Mouse (Mus musculus) olfactory bulb, adult 2 months (tissue): ENCODE measurements around the gene Dspp.

Experiments used
- CTCF ChIP-seq: fragments of 200-500 bp; IDR thresholded peaks from 2 replicates; pipeline ENCODE4 v1.5.1; 2012; ENCODE audit warnings: low read depth, mild to moderate bottlenecking, low read length, moderate library complexity; ENCODE audit not compliant: insufficient read depth
- POLR2A ChIP-seq: fragments of 200-500 bp; IDR thresholded peaks from 2 replicates; pipeline ENCODE4 v1.6.1; 2012; ENCODE audit warnings: mild to moderate bottlenecking, low read depth, low read length, moderate library complexity; ENCODE audit not compliant: insufficient read depth

DNA sequence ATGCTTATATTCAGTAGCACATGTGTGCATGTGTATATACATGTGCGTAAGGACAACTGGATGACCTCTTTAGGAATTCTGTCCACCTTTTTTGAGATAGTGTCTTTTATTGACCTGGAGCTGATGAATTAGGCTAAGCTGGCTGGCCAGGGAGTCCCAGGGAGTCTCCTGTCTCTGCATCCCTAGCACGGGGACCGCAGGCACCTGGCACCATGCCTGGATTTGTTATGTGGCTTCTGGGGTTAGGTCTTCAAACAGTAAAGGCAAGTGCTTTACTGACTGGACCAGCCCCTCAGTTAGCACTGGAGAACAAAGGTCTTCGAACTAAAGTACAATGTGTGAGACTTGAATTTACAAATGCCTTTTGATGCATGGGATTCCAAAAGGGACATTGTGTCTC lies 26.5 kb upstream of the Dspp start:
- TF ChIP-seq POLR2A (no peak), CTCF (no peak)
